In the genomic region with DNA sequence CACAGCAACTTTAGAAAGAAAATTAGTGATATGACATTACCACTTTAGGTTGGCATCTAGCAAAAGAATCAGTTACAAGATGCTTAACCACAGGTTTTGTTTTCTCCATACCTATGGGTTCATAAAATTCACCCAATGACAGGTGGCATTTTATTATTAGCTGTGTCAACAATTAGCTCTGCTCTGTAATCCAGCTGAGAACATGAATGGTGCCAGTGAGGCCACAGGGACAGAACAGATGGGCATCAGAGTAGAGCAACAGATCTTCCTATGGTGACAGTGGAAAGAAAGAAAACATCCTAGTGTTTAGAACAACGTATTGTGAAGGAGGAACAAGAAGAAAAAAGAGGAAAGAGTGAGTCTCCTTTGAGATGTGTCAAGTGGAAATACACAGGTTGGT, we compare ENCODE assay signal across 19 mouse cellular contexts.
"Had no signal": no experiment of that assay in that cellular context is flagged by ENCODE, and none has a peak within 500 bp of the region (broad histone marks: within the 10 kb centered on the region; RNA-seq: fewer than 3 reads in every experiment).

No protein-coding gene starts in this region.

- H3K27ac ChIP-seq: kidney, postnatal 0 days; limb, embryonic 12.5 days; limb, embryonic 15.5 days; liver, embryonic 14.5 days; macrophage; midbrain, embryonic 12.5 days; midbrain, embryonic 15.5 days; neural tube, embryonic 12.5 days; neural tube, embryonic 15.5 days had no signal

- H3K4me1 ChIP-seq: limb, embryonic 12.5 days; limb, embryonic 15.5 days; midbrain, embryonic 12.5 days; midbrain, embryonic 15.5 days; neural tube, embryonic 12.5 days had no signal

- H3K9ac ChIP-seq: limb, embryonic 12.5 days; limb, embryonic 15.5 days; liver, embryonic 14.5 days; liver, postnatal 0 days; lung, embryonic 14.5 days; midbrain, embryonic 12.5 days; midbrain, embryonic 15.5 days; neural tube, embryonic 12.5 days; neural tube, embryonic 15.5 days had no signal

- DNase-seq: kidney, postnatal 36 days; left cerebral cortex, postnatal 4 days; liver, postnatal 0 days; lung, embryonic 14.5 days; right cerebral cortex, postnatal 25 days; spleen, adult 18-20 months; thymus, adult 18-20 months; thymus, postnatal 36 days had no signal

- H3K4me2 ChIP-seq: limb, embryonic 12.5 days; limb, embryonic 15.5 days; liver, embryonic 11.5 days; lung, embryonic 14.5 days; midbrain, embryonic 12.5 days; midbrain, embryonic 15.5 days; neural tube, embryonic 12.5 days; neural tube, embryonic 15.5 days had no signal

- ATAC-seq: liver, postnatal 0 days; lung, postnatal 0 days; midbrain, embryonic 15.5 days had no signal

- H3K9me3 ChIP-seq: limb, embryonic 12.5 days; limb, embryonic 15.5 days; midbrain, embryonic 12.5 days; midbrain, embryonic 15.5 days; neural tube, embryonic 12.5 days; neural tube, embryonic 15.5 days had no signal

- H3K4me3 ChIP-seq: limb, embryonic 12.5 days; limb, embryonic 15.5 days; midbrain, embryonic 12.5 days; midbrain, embryonic 15.5 days; neural tube, embryonic 12.5 days; neural tube, embryonic 15.5 days had no signal

- H3K36me3 ChIP-seq: limb, embryonic 12.5 days; limb, embryonic 15.5 days; midbrain, embryonic 12.5 days; midbrain, embryonic 15.5 days; neural tube, embryonic 12.5 days; neural tube, embryonic 15.5 days had no signal

- H3K27me3 ChIP-seq: limb, embryonic 12.5 days; limb, embryonic 15.5 days; midbrain, embryonic 12.5 days; midbrain, embryonic 15.5 days; neural tube, embryonic 12.5 days; neural tube, embryonic 15.5 days had no signal
